Mouse (Mus musculus): ENCODE data around the gene Nedd4.

DNA sequence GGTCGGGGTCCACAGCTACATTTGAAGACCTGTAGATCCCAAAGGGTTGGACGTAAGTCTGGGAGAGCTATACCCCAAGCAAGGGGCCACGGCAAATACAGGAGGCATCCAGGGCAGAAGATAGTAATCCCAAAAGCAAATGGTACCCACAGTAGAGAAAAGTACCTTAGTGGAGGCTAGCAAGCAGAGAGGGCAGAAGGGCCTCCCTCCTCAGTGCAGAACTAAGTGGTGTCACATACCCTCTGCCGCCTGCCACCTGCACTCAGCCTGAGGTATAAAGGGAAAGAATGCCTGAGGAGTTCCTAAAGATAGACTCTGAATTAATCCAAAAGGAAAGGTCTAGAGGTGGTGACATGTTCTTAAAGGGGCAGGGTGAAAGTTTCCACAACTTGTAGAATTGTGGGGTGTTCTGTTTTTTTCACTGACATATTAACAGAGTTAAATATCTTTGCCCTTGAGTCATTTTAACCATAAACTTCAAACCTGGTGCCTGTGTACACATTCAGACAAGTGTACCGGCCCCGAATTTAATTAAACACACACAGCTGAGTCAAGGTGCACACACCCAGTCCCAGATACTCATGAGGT is 21.0 kb upstream of the Nedd4 start:
- TF ChIP-seq CTCF (IDR thresholded peaks at IDR 0.05; ENCODE audit: borderline replicate concordance, extremely low read depth, insufficient read depth, insufficient read length) = no peak
- no peak for TF ChIP-seq POLR2A (IDR thresholded peaks at IDR 0.05; ENCODE audit: borderline replicate concordance, extremely low read depth, insufficient read depth, insufficient read length, poor library complexity, severe bottlenecking)

Measured in brain, embryonic 14.5 days (tissue).